Mouse (Mus musculus): ENCODE data around the gene Taok2.

- TF ChIP-seq TAL1 (IDR thresholded peaks at IDR 0.05; ENCODE audit: low read length) (no peak), GATA1 (IDR thresholded peaks at IDR 0.05; ENCODE audit: low read length) (no peak)
Observed at GRCm38 (mm10) chr7:126929046-126929445, 44.5 kb upstream of the Taok2 start.

All from erythroblast, embryonic 14.5 days (primary cell).